Mouse (Mus musculus): Measurements from ENCODE around the gene Wfdc2. TPM values are rescaled to one million over a fixed set of nuclear protein-coding genes. Genes with fewer than 3 reads are reported as not detected.

Wfdc2 gene
- polyA plus RNA-seq (2014; fragmentation: Nextera tagmentation; extraction: Ambion mirVana): 241 and 274 TPM in 2 replicates

DNA sequence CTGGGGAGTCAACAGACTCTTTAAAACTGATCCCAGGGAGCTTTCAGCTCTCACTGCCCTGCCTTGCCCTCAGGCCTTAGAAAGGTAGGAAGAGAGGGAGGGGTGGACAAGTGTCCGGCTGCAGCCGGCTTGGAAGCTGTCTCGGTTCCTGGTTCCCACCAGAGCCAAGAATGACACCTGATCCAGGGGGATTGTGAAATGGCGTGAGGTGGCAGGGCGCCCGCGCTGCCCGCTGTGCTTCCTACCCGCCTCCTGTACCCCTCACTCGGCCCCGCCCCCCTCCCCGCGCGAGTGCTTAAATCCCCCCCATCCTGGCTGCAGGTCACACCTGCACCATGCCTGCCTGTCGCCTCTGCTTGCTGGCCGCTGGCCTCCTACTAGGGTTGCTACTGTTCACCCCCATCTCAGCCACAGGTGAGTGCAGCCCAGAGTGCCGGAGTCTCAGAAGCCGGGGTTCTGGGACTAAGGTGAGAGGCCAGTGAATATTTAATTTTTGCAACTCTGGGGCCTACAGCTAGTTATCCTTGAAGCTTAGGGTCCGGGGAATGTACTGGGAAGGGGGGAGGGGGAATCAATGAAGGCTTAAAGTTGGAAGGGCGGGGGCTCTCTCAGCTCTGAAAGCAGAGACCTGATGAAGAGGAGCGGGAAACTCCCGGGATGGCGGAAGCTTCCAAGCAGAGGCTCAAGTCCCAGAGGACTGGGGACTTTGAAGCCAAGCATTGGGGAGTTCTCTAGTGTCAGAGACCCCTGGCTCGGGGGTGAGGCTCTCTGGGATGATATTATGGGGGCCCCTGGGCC lies at the start of gene Wfdc2:
TSS of gene Wfdc2 (plus strand) at position 23 of the 798 bp plus-strand sequence.
- no peak for ATAC-seq (ENCODE audit: insufficient number of reproducible peaks, insufficient read depth, low FRiP score, low read depth)
- Histone ChIP-seq H3K4me1 (ENCODE audit: control insufficient read depth, insufficient read depth, low read length) (0 out of 2 replicates have a peak, but pooled peaks cover 8% of the 10 kb centered on the region), H3K27ac (ENCODE audit: low read length) (peak within 1 kb of the TSS; percentile 12; the same call in 1 of the 2 replicates), H3K4me2 (replicated peaks; ENCODE audit: low read depth, low read length) (peak within 1 kb of the TSS; percentile 66), H3K27me3 (ENCODE audit: control insufficient read depth, insufficient read depth, low read length) (no peaks in the 10 kb centered on the region), H3K9ac (replicated peaks; ENCODE audit: low read depth, low read length) (peak within 1 kb of the TSS; percentile 63), H3K4me3 (ENCODE audit: low read depth, low read length) (peak within 1 kb of the TSS; percentile 34), H3K9me3 (ENCODE audit: control insufficient read depth, low read depth, low read length) (no peaks in the 10 kb centered on the region), H3K36me3 (ENCODE audit: control insufficient read depth, insufficient read depth, low read length) (no peaks in the 10 kb centered on the region)
- 6% methylated on average over 24 of the region's 24 CpGs for WGBS

DNA sequence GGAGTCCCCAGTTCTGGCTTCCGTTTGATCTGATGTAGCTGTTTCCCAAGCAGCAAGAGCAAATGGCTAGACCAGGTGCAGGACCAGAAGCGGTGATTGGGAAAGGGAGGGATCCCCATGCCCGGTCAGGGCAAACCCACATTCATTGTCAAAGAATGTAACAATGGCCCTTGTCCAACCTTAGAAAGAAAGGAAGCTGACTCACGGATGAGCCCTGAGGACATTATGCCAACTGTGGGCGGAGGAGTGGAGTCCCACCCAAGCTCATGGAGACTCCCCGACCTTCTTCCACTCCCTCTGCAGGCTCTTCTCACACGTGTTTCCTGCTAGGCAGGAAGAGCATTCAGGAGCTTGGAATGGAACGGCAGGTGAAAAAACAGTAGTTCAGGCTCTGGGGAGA lies 48.8 kb upstream of the Wfdc2 start:
- peaks cover 1% of the 10 kb centered on the region; the same call in 1 of the 2 replicates for H3K4me1 ChIP-seq (ENCODE audit: control insufficient read depth, insufficient read depth, low read length)
- WGBS: 71% methylated on average over 8 of the region's 8 CpGs
- no peak for ATAC-seq (ENCODE audit: insufficient number of reproducible peaks, insufficient read depth, low FRiP score, low read depth)
- H3K9me3 ChIP-seq (ENCODE audit: control insufficient read depth, low read depth, low read length): no peaks in the 10 kb centered on the region
- H3K9ac ChIP-seq (replicated peaks; ENCODE audit: low read depth, low read length): no peak overlapping the region
- H3K4me2 ChIP-seq (replicated peaks; ENCODE audit: low read depth, low read length): no peak overlapping the region
- no peaks in the 10 kb centered on the region for H3K36me3 ChIP-seq (ENCODE audit: control insufficient read depth, insufficient read depth, low read length)
- no peak overlapping the region for H3K27ac ChIP-seq (ENCODE audit: low read length)
- H3K4me3 ChIP-seq (ENCODE audit: low read depth, low read length): no peak overlapping the region
- no peaks in the 10 kb centered on the region for H3K27me3 ChIP-seq (ENCODE audit: control insufficient read depth, insufficient read depth, low read length)

DNA sequence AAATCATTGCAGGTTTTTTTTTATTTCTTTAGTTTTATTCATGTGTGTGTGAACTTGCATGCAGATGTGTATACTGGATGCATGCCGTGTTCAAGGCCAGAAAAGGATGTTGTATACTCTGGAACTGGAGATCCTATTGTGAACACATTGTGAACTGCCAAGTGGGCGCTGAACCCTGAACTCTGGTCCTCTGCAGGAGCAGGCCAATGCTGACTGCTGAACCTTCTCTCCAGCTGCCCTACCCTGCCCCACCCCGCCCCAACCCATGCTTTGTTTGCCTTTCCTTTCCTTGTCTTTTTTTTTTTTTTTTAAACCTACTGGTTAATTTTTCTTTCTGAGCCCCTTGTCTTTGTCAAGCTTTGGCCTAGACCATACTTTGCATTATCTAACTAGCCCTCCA lies 47.3 kb upstream of the Wfdc2 start:
- Histone ChIP-seq H3K27me3 (ENCODE audit: control insufficient read depth, insufficient read depth, low read length) (no peaks in the 10 kb centered on the region), H3K9ac (replicated peaks; ENCODE audit: low read depth, low read length) (no peak overlapping the region), H3K4me2 (replicated peaks; ENCODE audit: low read depth, low read length) (no peak overlapping the region), H3K4me3 (ENCODE audit: low read depth, low read length) (no peak overlapping the region), H3K4me1 (ENCODE audit: control insufficient read depth, insufficient read depth, low read length) (peaks cover 8% of the 10 kb centered on the region), H3K9me3 (ENCODE audit: control insufficient read depth, low read depth, low read length) (no peaks in the 10 kb centered on the region), H3K36me3 (ENCODE audit: control insufficient read depth, insufficient read depth, low read length) (no peaks in the 10 kb centered on the region), H3K27ac (ENCODE audit: low read length) (no peak overlapping the region)
- ATAC-seq (ENCODE audit: insufficient number of reproducible peaks, insufficient read depth, low FRiP score, low read depth): no peak
- 77% methylated on average over 3 of the region's 3 CpGs for WGBS

DNA sequence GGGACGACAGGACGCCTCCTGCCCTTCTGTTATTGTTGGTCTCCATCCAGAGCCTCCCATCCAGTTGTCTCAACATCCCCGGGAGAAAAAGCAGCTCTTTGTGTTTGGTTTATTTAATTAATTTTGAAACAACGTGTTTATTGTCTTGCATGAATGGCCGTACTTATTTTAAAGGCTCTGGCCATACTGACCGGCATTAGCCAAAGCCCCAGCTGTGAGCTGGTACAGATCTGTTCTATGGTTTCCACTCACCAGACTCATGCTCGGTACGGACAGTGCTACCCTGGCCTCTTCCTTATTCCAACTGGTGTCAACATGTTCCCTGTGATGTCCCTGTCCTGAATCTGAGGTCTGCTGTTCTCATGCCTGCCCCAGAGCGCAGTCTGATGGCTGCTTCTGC lies 46.3 kb upstream of the Wfdc2 start:
- Histone ChIP-seq H3K27me3 (ENCODE audit: control insufficient read depth, insufficient read depth, low read length) (no peaks in the 10 kb centered on the region), H3K27ac (ENCODE audit: low read length) (no peak overlapping the region), H3K9me3 (ENCODE audit: control insufficient read depth, low read depth, low read length) (no peaks in the 10 kb centered on the region), H3K4me1 (ENCODE audit: control insufficient read depth, insufficient read depth, low read length) (peaks cover 8% of the 10 kb centered on the region), H3K4me2 (replicated peaks; ENCODE audit: low read depth, low read length) (no peak overlapping the region), H3K36me3 (ENCODE audit: control insufficient read depth, insufficient read depth, low read length) (no peaks in the 10 kb centered on the region), H3K4me3 (ENCODE audit: low read depth, low read length) (no peak overlapping the region), H3K9ac (replicated peaks; ENCODE audit: low read depth, low read length) (no peak overlapping the region)
- no peak for ATAC-seq (ENCODE audit: insufficient number of reproducible peaks, insufficient read depth, low FRiP score, low read depth)
- WGBS: 78% methylated on average over 9 of the region's 9 CpGs

DNA sequence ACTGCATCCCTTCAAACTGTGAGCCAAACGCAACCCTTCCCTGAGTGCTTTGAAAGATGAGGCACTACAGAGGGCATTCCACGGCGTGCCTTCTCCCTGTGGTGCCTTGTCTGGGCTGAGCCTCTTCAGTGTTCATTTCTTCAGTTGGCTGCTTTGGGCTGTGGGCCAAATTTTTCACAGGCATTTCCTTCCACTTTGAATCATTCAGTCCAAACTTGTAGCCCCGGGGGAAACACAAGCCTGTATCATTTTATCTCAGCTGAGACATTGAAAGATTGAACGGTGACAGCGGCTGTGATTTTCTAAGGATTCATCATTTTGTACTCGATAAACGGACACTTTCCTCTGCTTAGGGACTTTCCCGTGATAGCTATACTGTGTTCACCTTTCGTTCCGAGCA lies 45.6 kb upstream of the Wfdc2 start:
- ATAC-seq (ENCODE audit: insufficient number of reproducible peaks, insufficient read depth, low FRiP score, low read depth): no peak
- no peaks in the 10 kb centered on the region for H3K36me3 ChIP-seq (ENCODE audit: control insufficient read depth, insufficient read depth, low read length)
- H3K4me3 ChIP-seq (ENCODE audit: low read depth, low read length): no peak overlapping the region
- 81% methylated on average over 11 of the region's 11 CpGs for WGBS
- H3K4me2 ChIP-seq (replicated peaks; ENCODE audit: low read depth, low read length): no peak overlapping the region
- no peak overlapping the region for H3K9ac ChIP-seq (replicated peaks; ENCODE audit: low read depth, low read length)
- peaks cover 8% of the 10 kb centered on the region for H3K4me1 ChIP-seq (ENCODE audit: control insufficient read depth, insufficient read depth, low read length)
- no peaks in the 10 kb centered on the region for H3K27me3 ChIP-seq (ENCODE audit: control insufficient read depth, insufficient read depth, low read length)
- no peaks in the 10 kb centered on the region for H3K9me3 ChIP-seq (ENCODE audit: control insufficient read depth, low read depth, low read length)
- no peak overlapping the region for H3K27ac ChIP-seq (ENCODE audit: low read length)

DNA sequence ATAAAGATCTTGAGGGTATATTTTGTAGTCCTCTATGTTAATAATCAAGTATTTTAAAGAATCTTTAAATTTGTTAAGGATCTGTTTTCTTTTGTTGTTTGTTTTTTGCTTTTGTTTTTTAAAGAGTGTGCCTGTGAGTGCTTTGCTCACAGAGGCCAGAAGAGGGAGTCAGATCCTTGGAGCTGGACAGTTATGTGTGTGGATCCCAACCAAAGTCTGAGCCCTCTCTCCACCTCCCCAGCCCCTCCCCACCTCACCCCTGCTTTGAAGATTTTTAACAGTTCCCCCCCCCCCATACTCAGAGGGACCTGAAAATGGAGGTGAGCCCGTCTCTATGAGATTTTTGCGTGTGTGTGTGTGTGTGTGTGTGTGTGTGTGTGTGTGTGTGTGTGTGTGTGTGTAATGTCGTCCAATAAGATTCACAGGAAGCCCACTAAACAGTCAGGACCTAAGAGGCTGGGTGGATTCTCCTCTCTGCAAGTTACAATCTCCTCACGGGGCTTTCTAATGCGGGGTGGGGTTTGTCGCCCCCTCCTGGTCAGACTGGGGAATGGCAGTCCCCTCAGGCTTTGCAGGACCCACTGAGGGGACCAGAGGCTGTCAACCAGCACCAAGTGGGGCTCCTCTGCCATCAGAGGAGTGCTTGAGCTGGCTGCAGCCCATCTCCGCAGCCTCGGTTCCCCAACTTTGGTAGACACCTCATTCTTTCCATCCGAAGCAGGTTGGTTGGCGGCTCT lies 44.6 kb upstream of the Wfdc2 start:
- peak overlapping the region; percentile 89; the same call in 1 of the 2 replicates for H3K27ac ChIP-seq (ENCODE audit: low read length)
- H3K36me3 ChIP-seq (ENCODE audit: control insufficient read depth, insufficient read depth, low read length): no peaks in the 10 kb centered on the region
- H3K4me3 ChIP-seq (ENCODE audit: low read depth, low read length): no peak overlapping the region
- no peaks in the 10 kb centered on the region for H3K9me3 ChIP-seq (ENCODE audit: control insufficient read depth, low read depth, low read length)
- no peak overlapping the region for H3K9ac ChIP-seq (replicated peaks; ENCODE audit: low read depth, low read length)
- WGBS: 33% methylated on average over 10 of the region's 10 CpGs
- no peak overlapping the region for H3K4me2 ChIP-seq (replicated peaks; ENCODE audit: low read depth, low read length)
- ATAC-seq (ENCODE audit: insufficient number of reproducible peaks, insufficient read depth, low FRiP score, low read depth): no peak
- H3K27me3 ChIP-seq (ENCODE audit: control insufficient read depth, insufficient read depth, low read length): no peaks in the 10 kb centered on the region
- H3K4me1 ChIP-seq (ENCODE audit: control insufficient read depth, insufficient read depth, low read length): peaks cover 11% of the 10 kb centered on the region

DNA sequence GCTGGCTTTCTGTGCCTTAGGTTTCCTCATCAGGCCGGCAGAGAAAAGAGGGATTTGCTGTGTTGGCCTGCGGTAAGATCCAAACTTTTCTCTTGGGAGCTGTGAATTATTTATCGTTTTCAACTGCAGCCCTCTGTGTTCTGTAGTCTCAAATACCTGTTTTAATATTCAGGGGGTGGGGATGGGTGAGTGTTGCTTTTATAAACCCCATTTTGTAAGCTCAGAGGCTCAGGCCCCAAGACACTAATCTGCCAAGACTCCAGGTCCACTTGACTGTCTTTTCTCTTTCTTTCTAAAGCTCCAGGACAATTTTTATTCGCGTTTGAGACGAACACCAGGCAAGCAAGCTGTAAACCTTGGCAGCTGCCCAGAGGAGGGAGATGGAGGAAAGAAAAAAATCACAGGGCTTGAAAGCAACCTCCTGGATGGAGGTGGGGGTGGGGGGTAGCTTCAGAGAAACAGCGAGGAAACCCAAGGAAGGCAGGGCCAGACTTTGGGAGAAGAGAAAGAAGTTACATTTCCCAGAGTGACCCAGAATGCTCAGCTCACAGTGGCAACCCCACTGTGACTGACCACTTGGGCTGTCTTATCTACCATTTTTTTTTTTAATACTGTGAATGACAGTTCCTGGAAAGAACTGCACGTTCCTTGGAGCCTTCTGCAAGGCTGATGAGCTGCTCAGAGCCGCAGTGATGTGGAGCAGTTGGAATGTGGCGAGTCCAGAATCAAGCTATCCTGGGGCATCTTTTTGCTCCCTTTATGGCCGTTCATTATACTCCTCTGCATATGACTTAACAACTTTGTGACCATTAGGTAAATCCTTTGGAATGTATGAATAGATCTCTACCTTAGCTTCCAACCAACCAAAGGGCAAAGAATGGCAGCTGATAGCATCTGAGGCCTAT lies 43.7 kb upstream of the Wfdc2 start:
- no peaks in the 10 kb centered on the region for H3K9me3 ChIP-seq (ENCODE audit: control insufficient read depth, low read depth, low read length)
- H3K4me2 ChIP-seq (replicated peaks; ENCODE audit: low read depth, low read length): no peak overlapping the region
- peaks cover 11% of the 10 kb centered on the region for H3K4me1 ChIP-seq (ENCODE audit: control insufficient read depth, insufficient read depth, low read length)
- peak overlapping the region; percentile 89; the same call in 1 of the 2 replicates for H3K27ac ChIP-seq (ENCODE audit: low read length)
- ATAC-seq (ENCODE audit: insufficient number of reproducible peaks, insufficient read depth, low FRiP score, low read depth): peak; percentile 14; the same call in 1 of the 2 replicates
- H3K9ac ChIP-seq (replicated peaks; ENCODE audit: low read depth, low read length): no peak overlapping the region
- no peak overlapping the region for H3K4me3 ChIP-seq (ENCODE audit: low read depth, low read length)
- no peaks in the 10 kb centered on the region for H3K36me3 ChIP-seq (ENCODE audit: control insufficient read depth, insufficient read depth, low read length)
- WGBS: 34% methylated on average over 11 of the region's 11 CpGs
- H3K27me3 ChIP-seq (ENCODE audit: control insufficient read depth, insufficient read depth, low read length): no peaks in the 10 kb centered on the region

DNA sequence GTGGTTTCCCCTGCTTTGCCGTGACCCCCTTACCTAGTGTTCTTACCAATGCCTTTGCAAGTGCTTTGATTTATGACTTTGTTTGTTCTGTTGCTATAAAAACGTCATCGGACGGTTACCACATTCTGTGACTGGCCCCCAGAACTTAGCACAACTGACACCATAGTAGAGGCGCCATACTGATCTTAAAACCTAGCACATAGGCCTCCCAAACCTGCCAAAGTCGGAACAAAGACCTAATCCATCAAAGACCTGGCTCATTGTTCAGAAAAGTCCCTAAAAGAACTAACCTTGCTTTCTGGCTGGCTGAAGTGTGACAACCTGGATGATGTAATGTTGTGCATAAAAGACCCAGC lies 43.1 kb upstream of the Wfdc2 start:
- Histone ChIP-seq H3K27me3 (ENCODE audit: control insufficient read depth, insufficient read depth, low read length) (no peaks in the 10 kb centered on the region), H3K4me3 (ENCODE audit: low read depth, low read length) (no peak overlapping the region), H3K36me3 (ENCODE audit: control insufficient read depth, insufficient read depth, low read length) (no peaks in the 10 kb centered on the region), H3K4me2 (replicated peaks; ENCODE audit: low read depth, low read length) (no peak overlapping the region), H3K4me1 (ENCODE audit: control insufficient read depth, insufficient read depth, low read length) (peaks cover 11% of the 10 kb centered on the region), H3K9ac (replicated peaks; ENCODE audit: low read depth, low read length) (no peak overlapping the region), H3K27ac (ENCODE audit: low read length) (peak overlapping the region; percentile 89; the same call in 1 of the 2 replicates), H3K9me3 (ENCODE audit: control insufficient read depth, low read depth, low read length) (no peaks in the 10 kb centered on the region)
- no peak for ATAC-seq (ENCODE audit: insufficient number of reproducible peaks, insufficient read depth, low FRiP score, low read depth)
- 52% methylated on average over 6 of the region's 6 CpGs for WGBS
